Mouse (Mus musculus) embryo, embryonic 11 days (tissue): ENCODE results near the gene Lhpp.

ENCODE experiments used
- DNase-seq: peaks from one replicate; pipeline ENCODE4 v3.0.0-alpha.2; 2015

Lhpp gene

DNA sequence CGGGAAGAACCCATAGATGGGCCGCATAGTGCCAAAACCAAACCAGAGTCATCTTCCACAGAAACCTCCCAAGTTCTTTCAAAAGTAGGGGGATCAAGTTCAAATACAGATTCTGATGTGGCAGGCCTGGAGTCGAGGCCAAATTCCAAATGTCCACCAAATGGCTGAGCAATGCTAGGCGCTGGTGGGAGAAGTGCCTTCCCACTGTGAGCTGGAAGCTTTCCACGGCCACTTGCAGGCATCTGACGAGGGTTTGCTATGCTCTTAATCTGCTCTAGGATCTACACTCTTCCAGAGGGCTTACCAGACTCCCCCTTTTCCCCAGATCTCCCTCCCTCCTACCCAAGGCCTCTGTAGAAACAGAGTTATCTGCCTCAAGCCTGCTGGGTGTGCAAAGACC lies 136.7 kb downstream of the Lhpp start:
- no peak for DNase-seq

DNA sequence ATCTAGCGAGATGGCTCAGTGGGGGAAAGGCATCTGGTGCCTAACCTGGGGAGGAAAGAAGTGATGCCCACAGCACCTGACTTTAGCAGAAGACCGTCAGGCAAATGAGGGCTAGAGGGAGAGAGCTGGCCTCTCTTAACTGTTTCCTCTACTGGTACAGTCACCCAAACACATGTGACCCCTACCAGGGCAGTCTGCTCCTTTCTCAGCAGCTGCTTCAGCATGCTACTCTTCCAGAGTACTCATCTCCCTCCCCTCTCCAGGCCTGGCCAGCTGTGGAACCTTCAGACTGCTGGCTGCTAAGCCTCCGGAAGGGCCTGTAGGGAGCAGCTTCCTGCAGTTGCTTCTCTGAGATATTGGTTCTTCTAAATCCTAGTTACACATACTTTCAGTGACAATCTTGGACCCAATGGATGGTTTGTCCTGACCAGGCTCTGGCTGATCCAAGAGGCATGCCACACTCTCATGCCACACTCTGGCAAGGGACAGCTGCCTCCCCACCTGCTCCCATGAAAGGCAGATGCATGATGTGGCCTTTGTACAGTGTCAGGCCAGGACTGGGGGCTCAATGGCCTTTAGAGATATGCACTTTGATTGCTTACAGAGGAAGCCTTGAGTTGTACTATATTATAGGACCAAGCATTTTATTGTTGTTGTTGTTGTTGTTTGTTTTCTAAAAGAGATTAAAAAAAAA lies 137.8 kb downstream of the Lhpp start:
- DNase-seq, result no peak

DNA sequence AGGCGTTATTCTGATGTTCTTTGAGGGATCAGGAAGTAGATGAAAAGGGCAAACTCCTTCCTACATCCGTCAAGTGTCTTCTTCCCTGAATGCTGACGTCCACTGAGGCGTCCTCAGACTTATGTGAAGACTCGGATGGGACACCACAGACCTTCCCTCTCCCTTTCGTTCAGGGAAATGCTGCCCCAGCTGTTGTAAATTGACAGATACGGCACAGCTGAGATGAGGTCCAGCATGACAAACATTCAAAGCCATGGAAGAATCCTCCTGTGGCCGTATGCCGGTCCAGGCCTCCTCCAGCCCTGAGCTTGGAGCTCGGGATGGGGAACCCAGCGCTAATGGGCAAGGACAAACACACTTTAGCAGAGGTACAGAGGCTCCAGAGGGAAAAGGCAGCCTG lies 139.1 kb downstream of the Lhpp start:
- no peak for DNase-seq

DNA sequence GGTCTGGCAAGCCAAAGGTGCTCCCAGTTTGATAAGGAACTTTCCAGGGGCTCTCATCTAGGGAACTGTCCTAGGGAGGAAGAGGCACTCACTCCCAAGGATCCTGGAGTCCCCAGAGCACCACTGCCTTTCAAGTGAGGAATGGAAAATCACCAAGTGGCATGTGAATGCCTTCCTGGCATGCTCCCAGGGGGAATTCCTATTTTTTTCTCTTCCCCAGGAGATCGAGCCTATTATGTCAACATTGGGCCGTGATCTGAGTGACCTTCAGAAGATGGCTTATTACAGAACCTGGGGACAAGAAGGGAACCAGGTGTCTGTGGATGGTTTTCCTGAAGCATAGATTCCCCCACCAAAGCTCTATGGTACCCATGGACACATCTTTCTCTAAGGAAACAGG lies 141.3 kb downstream of the Lhpp start:
- DNase-seq, result no peak

DNA sequence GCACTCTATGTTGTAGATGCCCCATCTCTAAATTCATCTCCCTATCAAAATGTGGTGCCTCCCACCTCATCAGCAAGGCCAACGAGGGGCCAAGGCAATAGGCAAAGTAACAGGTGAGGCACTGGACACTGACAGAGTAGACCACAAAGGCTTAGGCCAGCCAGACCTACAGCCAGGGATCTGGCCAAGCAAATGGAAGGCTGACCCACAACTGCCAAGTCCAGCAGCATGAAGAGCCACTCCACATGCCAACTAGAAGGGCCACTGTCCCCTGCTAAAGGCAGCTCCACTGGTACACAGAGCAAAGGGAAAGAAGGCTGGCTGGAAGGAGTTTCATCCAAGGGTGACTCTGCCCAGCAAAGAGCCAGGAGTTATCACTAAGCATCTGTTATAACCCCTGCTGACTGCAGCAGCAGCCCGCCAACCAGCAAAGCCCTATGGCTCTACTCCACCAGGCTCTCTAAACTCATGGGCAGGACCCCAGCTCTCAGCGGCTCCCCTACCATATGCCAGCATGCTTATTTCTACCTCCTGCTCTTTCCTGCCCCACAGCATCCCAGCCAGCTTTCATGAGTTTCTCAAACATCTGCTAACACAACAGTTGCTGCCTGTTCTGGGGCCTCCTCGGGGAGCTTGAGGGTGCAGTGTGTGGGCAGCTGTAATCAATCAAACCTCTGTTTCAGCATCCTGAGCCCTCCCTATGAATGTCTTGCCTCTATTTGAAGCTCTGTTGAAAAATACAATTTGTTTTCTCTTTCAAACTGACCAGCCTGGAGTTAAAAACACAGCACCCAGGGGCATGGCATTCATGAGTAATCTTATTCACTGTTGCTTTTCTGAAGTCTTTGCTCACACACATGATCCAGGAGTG lies 143.3 kb downstream of the Lhpp start:
- peak; percentile 53 for DNase-seq

DNA sequence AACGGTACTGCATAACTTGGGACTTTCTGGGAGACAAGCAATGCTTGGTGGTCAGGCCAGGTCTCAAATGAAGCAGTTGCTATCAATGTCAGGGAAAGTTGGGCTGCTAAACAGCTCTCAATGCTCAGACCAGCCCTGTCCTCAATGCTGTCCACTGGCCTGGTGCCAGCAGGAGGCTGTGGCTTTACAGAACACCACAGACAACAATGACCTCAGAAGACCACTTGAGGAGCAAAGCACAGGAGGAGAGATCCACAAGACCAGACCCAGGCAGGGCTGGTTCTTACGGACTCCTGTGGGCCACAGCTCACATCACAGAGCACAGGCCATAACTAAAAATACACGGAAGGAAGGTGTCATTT lies 143.9 kb downstream of the Lhpp start:
- no peak for DNase-seq
